Mouse (Mus musculus): ENCODE results near the gene Stra8. TPM values are rescaled to one million over a fixed set of nuclear protein-coding genes. Genes with fewer than 3 reads are reported as not detected.

Stra8 gene
- total and polyA plus RNA-seq, 2 experiments from 2014 or later, result not detected

DNA sequence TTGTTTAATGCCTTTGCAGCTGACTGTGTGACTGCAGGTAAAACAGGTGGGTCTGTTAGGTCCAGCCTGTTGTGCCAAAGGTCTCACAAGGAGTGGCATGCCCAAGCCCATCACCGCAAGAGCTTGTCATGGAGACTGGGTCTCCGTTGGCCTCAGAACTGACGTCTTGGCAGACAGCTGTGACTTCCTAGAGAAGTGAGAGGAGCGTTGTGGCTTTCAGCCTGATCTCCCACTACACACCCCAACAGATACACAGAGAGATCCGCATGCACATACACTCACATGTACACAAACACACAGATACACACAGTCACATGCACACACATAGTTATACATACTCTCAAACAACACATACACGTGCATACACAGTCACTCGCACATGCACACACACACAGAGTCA is 31.6 kb downstream of the Stra8 start:
- DNase-seq (ENCODE audit: low spot score) (no peak), ATAC-seq (no peak)
- Histone ChIP-seq H3K27me3 (ENCODE audit: insufficient read depth, low read length) (no peaks in the 10 kb centered on the region), H3K9me3 (ENCODE audit: low read length) (no peaks in the 10 kb centered on the region), H3K36me3 (ENCODE audit: insufficient read depth, low read length) (no peaks in the 10 kb centered on the region), H3K4me1 (ENCODE audit: insufficient read depth, low read length) (peaks cover 3% of the 10 kb centered on the region; the same call in 1 of the 2 replicates), H3K4me2 (ENCODE audit: low read depth, low read length) (no peak overlapping the region), H3K9ac (replicated peaks; ENCODE audit: low read length) (no peak overlapping the region), H3K4me3 (ENCODE audit: low read length) (no peak overlapping the region), H3K27ac (no peak overlapping the region)
- 89% methylated on average over 7 of the region's 7 CpGs for WGBS
- TF ChIP-seq CTCF (IDR thresholded peaks at IDR 0.05; ENCODE audit: low read depth), result no peak

DNA sequence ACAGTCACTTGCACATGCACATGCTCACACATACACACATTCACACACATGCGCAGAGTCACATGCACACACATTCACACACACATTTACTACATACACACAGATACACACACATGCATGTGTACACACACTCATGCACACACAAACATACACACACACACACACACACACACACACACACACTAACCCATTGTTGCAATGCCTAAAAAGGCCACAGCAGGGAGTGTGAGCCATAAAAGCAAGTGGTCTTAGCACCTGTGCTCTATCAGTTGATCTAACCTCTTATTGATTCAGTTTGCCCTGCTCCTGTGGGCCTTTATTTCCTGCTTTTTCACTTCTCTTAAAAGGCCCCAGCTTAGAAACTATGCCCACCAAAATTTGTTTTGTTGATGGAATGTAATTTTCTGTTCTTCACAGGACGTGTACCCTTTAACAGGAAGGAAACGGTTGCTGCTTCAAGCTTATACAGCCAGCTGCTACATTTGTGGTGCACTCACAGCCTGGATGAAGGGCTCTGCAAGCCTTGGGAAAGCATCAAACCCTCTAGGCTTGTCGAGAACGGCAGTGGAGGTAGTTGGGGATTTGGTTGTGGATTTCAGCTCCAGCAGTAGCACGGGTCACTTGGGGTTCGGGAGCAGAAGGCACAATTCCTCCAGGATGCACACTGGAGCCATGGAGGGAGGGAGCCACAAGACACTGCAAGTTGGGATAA is 32.1 kb downstream of the Stra8 start:
- H3K4me2 ChIP-seq (ENCODE audit: low read depth, low read length), result no peak overlapping the region
- WGBS, result 73% methylated on average over 7 of the region's 7 CpGs
- ATAC-seq, result no peak

DNA sequence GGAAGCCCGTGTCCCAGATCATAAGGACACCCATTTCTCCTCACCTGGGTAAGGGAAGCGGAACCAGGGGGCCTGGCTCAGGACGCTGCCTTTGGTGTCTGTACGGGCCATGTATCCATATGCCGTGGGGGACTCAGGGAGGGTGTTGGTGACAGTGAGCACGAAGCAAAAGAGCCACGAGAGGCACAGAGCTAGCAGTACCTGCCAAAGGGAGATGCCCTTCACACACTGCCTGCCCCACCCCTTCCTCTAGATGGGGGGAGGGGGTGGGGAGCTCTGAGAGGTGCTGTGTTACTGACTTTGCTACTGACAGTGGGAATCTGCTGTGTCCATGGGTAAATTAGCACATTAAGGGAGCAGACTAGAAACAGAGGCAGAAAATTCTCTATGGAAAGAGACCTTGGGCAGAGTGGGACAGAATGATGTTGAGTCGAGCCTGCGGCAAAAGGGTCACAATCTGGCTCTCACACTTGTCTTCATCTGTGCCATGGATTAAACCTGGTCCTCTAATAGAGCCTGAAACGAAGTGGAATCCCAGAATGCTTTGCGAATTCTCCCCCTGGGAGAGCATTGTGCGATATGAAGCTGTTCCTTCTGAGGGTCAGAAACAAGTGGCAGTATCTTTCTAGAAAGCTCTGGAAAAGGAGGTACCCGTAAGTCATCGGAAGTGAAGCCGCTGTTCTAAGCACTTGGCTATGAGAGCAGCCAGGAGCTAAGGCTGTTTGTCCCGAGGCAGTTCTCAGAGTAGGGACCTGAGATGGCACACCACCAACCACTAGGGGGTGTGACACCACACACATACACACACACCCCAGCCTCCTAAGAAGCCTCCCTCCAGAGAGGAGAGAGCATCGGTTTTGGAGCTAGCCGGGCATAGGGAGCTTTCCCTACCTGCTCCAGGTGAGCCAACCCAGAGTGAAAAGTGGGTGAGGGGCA is 35.2 kb downstream of the Stra8 start:
- Histone ChIP-seq H3K9ac (replicated peaks; ENCODE audit: low read length) (no peak overlapping the region), H3K9me3 (ENCODE audit: low read length) (no peaks in the 10 kb centered on the region), H3K27me3 (ENCODE audit: insufficient read depth, low read length) (no peaks in the 10 kb centered on the region), H3K27ac (no peak overlapping the region), H3K4me3 (ENCODE audit: low read length) (no peak overlapping the region), H3K4me1 (ENCODE audit: insufficient read depth, low read length) (peaks cover 3% of the 10 kb centered on the region; the same call in 1 of the 2 replicates), H3K36me3 (ENCODE audit: insufficient read depth, low read length) (no peaks in the 10 kb centered on the region), H3K4me2 (ENCODE audit: low read depth, low read length) (peak overlapping the region; percentile 31)
- 54% methylated on average over 18 of the region's 18 CpGs for WGBS
- DNase-seq (ENCODE audit: low spot score) (peak; percentile 47), ATAC-seq (peak; percentile 78)
- peak; percentile 64 for TF ChIP-seq CTCF (IDR thresholded peaks at IDR 0.05; ENCODE audit: low read depth)

More for the DNA sequence above, 32.1 kb downstream of the Stra8 start:
- Histone ChIP-seq H3K27me3 (ENCODE audit: insufficient read depth, low read length) (no peaks in the 10 kb centered on the region), H3K9ac (replicated peaks; ENCODE audit: low read length) (no peak overlapping the region), H3K27ac (no peak overlapping the region), H3K4me1 (ENCODE audit: insufficient read depth, low read length) (peaks cover 3% of the 10 kb centered on the region; the same call in 1 of the 2 replicates), H3K36me3 (ENCODE audit: insufficient read depth, low read length) (no peaks in the 10 kb centered on the region), H3K9me3 (ENCODE audit: low read length) (no peaks in the 10 kb centered on the region), H3K4me3 (ENCODE audit: low read length) (no peak overlapping the region)
- no peak for DNase-seq (ENCODE audit: low spot score)
- TF ChIP-seq CTCF (IDR thresholded peaks at IDR 0.05; ENCODE audit: low read depth), result no peak

DNA sequence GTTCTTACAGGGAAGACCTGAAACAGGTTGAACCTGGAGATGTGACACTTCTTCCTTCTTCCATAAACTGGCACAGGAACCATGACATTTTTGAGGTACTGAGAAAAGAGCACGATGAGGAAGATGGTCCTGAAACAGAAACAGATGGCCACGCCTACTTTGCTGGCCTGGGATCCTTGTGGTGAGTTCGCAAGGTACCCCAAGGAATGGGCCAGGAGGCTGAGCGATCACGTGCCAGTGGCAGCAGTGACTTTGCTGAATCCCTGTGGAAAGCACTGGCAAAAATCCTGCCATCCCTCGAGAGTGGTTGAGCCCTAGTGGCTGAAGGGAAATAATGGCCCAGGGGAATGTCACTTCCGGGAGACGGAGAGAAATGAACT is 35.9 kb downstream of the Stra8 start:
- Histone ChIP-seq H3K4me2 (ENCODE audit: low read depth, low read length) (peak overlapping the region; percentile 31), H3K36me3 (ENCODE audit: insufficient read depth, low read length) (no peaks in the 10 kb centered on the region), H3K27me3 (ENCODE audit: insufficient read depth, low read length) (no peaks in the 10 kb centered on the region), H3K9ac (replicated peaks; ENCODE audit: low read length) (no peak overlapping the region), H3K9me3 (ENCODE audit: low read length) (no peaks in the 10 kb centered on the region), H3K27ac (no peak overlapping the region), H3K4me3 (ENCODE audit: low read length) (no peak overlapping the region), H3K4me1 (ENCODE audit: insufficient read depth, low read length) (peaks cover 3% of the 10 kb centered on the region; the same call in 1 of the 2 replicates)
- 40% methylated on average over 8 of the region's 8 CpGs for WGBS
- ATAC-seq, result 0 out of 2 replicates have a peak, but pooled peaks have one; percentile 8
- DNase-seq (ENCODE audit: low spot score), result no peak
- peak; percentile 15; the same call in 1 of the 2 replicates for TF ChIP-seq CTCF (IDR thresholded peaks at IDR 0.05; ENCODE audit: low read depth)

DNA sequence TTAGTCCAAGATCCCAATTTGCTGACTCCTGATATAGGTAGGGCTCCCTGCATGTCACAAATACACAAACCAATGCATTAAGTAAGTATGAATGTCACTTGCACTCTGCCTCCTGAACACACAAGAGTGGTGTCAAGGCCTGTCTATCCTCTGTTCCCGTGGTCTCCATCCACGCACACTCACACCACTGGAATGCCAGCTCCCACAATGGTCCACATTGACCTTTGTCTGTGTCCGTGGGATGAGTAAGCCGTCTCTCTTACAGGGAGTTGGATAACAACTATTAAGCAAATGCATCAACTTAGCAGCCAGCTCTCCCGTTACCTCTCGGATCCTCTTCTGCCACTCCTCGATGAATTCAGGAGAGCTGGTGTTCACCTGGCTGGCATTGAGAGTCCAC is 39.2 kb downstream of the Stra8 start:
- ATAC-seq (no peak), DNase-seq (ENCODE audit: low spot score) (no peak)
- H3K27me3 ChIP-seq (ENCODE audit: insufficient read depth, low read length), result no peaks in the 10 kb centered on the region
- H3K4me1 ChIP-seq (ENCODE audit: insufficient read depth, low read length), result peaks cover 3% of the 10 kb centered on the region; the same call in 1 of the 2 replicates
- no peak overlapping the region for H3K9ac ChIP-seq (replicated peaks; ENCODE audit: low read length)
- no peak for TF ChIP-seq CTCF (IDR thresholded peaks at IDR 0.05; ENCODE audit: low read depth)
- no peaks in the 10 kb centered on the region for H3K36me3 ChIP-seq (ENCODE audit: insufficient read depth, low read length)
- no peak overlapping the region for H3K4me2 ChIP-seq (ENCODE audit: low read depth, low read length)
- WGBS, result 89% methylated on average over 7 of the region's 7 CpGs
- H3K4me3 ChIP-seq (ENCODE audit: low read length), result no peak overlapping the region
- H3K27ac ChIP-seq, result no peak overlapping the region
- H3K9me3 ChIP-seq (ENCODE audit: low read length), result no peaks in the 10 kb centered on the region

DNA sequence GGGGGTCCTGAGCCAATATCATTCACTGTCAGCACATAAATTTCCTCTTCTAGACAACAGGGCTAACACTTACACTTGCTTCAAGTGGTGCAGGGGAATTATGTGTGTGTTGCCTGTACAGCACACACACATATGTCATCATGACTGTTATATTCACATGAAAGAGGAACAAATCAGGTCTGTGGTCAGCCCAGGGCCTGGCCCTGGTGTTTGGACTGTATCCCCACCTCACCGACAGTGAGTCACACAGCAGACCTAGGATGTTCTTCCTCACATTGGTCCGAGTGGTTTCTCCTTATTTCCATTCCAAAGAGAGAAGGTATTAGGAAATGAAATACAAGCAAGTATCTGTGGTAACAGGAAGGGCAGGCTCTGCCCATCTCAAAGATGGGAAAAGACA is 44.6 kb downstream of the Stra8 start:
- Histone ChIP-seq H3K4me2 (ENCODE audit: low read depth, low read length) (no peak overlapping the region), H3K27me3 (ENCODE audit: insufficient read depth, low read length) (no peaks in the 10 kb centered on the region), H3K9me3 (ENCODE audit: low read length) (no peaks in the 10 kb centered on the region), H3K27ac (no peak overlapping the region), H3K9ac (replicated peaks; ENCODE audit: low read length) (no peak overlapping the region), H3K4me3 (ENCODE audit: low read length) (no peak overlapping the region), H3K36me3 (ENCODE audit: insufficient read depth, low read length) (no peaks in the 10 kb centered on the region), H3K4me1 (ENCODE audit: insufficient read depth, low read length) (no peaks in the 10 kb centered on the region)
- ATAC-seq (no peak), DNase-seq (ENCODE audit: low spot score) (no peak)
- WGBS, result 84% methylated on average over 2 of the region's 2 CpGs
- no peak for TF ChIP-seq CTCF (IDR thresholded peaks at IDR 0.05; ENCODE audit: low read depth)
